ENCODE assay signal across 20 mouse cellular contexts in genomic region chr6:37520631-37521375, GRCm38 (mm10). TPM values are rescaled to one million over a fixed set of nuclear protein-coding genes. Genes with fewer than 3 reads are reported as not detected.
"Had no signal": no experiment of that assay in that cellular context is flagged by ENCODE, and none has a peak within 500 bp of the region (broad histone marks: within the 10 kb centered on the region; RNA-seq: fewer than 3 reads in every experiment).

No protein-coding gene starts in this region.

- H3K9me3 ChIP-seq: megakaryocyte, embryonic 14.5 days; neural tube, embryonic 12.5 days had no signal

- DNase-seq: layer of hippocampus, adult 9-11 months; layer of hippocampus, postnatal 36 days; liver; lung, adult 18-20 months; thymus, postnatal 4 days had no signal

- H3K27ac ChIP-seq: limb, embryonic 12.5 days; liver, embryonic 14.5 days; macrophage; midbrain, embryonic 15.5 days; neural tube, embryonic 12.5 days; stomach, postnatal 0 days had no signal

- H3K4me1 ChIP-seq: megakaryocyte, embryonic 14.5 days; midbrain, embryonic 15.5 days; neural tube, embryonic 12.5 days had no signal

- H3K4me3 ChIP-seq: limb, embryonic 12.5 days; megakaryocyte, embryonic 14.5 days; midbrain, embryonic 15.5 days; neural tube, embryonic 12.5 days had no signal

- H3K27me3 ChIP-seq: limb, embryonic 12.5 days; megakaryocyte, embryonic 14.5 days; midbrain, embryonic 15.5 days; neural tube, embryonic 12.5 days had no signal

- H3K9ac ChIP-seq: limb, embryonic 12.5 days; liver, embryonic 14.5 days; midbrain, embryonic 15.5 days; neural tube, embryonic 12.5 days had no signal

- H3K36me3 ChIP-seq: limb, embryonic 12.5 days; midbrain, embryonic 15.5 days; neural tube, embryonic 12.5 days had no signal

- ATAC-seq: intestine, embryonic 16.5 days; midbrain, embryonic 15.5 days had no signal

- H3K4me2 ChIP-seq: limb, embryonic 12.5 days; midbrain, embryonic 11.5 days; midbrain, embryonic 15.5 days; neural tube, embryonic 12.5 days had no signal

RNA-seq across cellular contexts. Expression of gene Akr1d1, which starts 9.2 kb away (rescaled TPM):
- total RNA-seq: layer of hippocampus, adult 18-20 months; layer of hippocampus, postnatal 36 days; left cerebral cortex, adult 8-10 months; left cerebral cortex, postnatal 25 days; monocyte, adult 5-6 weeks; neutrophil, adult 5-6 weeks had no signal
- polyA plus RNA-seq: limb, embryonic 12.5 days; lung, embryonic 16.5 days; macrophage; midbrain, embryonic 11.5 days; midbrain, embryonic 15.5 days; neural tube, embryonic 12.5 days had no signal
